Mouse (Mus musculus) ES-Bruce4 (cell line): ENCODE measurements around the gene Hs3st1. TPM values are rescaled to one million over a fixed set of nuclear protein-coding genes. Genes with fewer than 3 reads are reported as not detected.

Source experiments
- H3K27ac ChIP-seq: 2 replicates; pipeline ENCODE4 v1.5.1; 2012; ENCODE audit warnings: low read length, inconsistent platforms; ENCODE audit not compliant: insufficient read depth
- H3K27me3 ChIP-seq: 2 replicates; pipeline ENCODE4 v1.6.1; 2012; ENCODE audit warnings: mild to moderate bottlenecking, low read length, inconsistent platforms; ENCODE audit not compliant: control insufficient read depth, poor library complexity, insufficient read depth, severe bottlenecking
- H3K36me3 ChIP-seq: 2 replicates; pipeline ENCODE4 v1.6.1; 2012; ENCODE audit warnings: inconsistent platforms, mild to moderate bottlenecking, low read length, moderate library complexity; ENCODE audit not compliant: control insufficient read depth, poor library complexity, insufficient read depth, severe bottlenecking
- H3K4me1 ChIP-seq: one replicate; pipeline ENCODE4 v1.8.1; 2011; ENCODE audit warnings: low read length; ENCODE audit not compliant: control insufficient read depth, insufficient read depth
- H3K4me3 ChIP-seq: 2 replicates; pipeline ENCODE4 v1.5.1; 2011; ENCODE audit warnings: low read depth, mild to moderate bottlenecking, low read length
- H3K9ac ChIP-seq: 2 replicates; pipeline ENCODE4 v1.6.1; 2012; ENCODE audit warnings: low read depth, mild to moderate bottlenecking, inconsistent platforms; ENCODE audit not compliant: poor library complexity, severe bottlenecking
- H3K9me3 ChIP-seq: replicated peaks from 2 replicates; pipeline ENCODE4 v1.6.1; 2012; ENCODE audit warnings: mild to moderate bottlenecking, low read length, inconsistent platforms; ENCODE audit not compliant: control insufficient read depth, poor library complexity, insufficient read depth, severe bottlenecking
- CTCF ChIP-seq: IDR thresholded peaks from one replicate; pipeline ENCODE4 v1.8.1; 2011; ENCODE audit warnings: low read depth, low read length
- EP300 ChIP-seq: IDR thresholded peaks from 2 replicates; pipeline ENCODE4 v1.6.1; 2011; ENCODE audit warnings: low read depth, low read length; ENCODE audit not compliant: insufficient read depth
- POLR2A ChIP-seq: IDR thresholded peaks from one replicate; pipeline ENCODE4 v1.8.1; 2011; ENCODE audit warnings: low read length; ENCODE audit not compliant: insufficient read depth
- polyA plus RNA-seq: library from polyadenylated mRNA; stranded (reverse); fragments of >200 nt; gene quantifications from 2 replicates; pipeline ENCODE4 v1.2.4, GENCODE M21; 2011; ENCODE audit warnings: low read depth; ENCODE audit not compliant: missing spikeins, insufficient read depth, insufficient read length

Gene Hs3st1
- polyA plus RNA-seq, 1 experiment, result 1.2 TPM

GRCm38 (mm10) chr5:39733013-39733749 is 22.1 kb downstream of the Hs3st1 start:
- Histone ChIP-seq H3K4me3 (no peak overlapping the region), H3K4me1 (no peaks in the 10 kb centered on the region), H3K9ac (no peak overlapping the region), H3K9me3 (no peaks in the 10 kb centered on the region), H3K36me3 (no peaks in the 10 kb centered on the region), H3K27me3 (no peaks in the 10 kb centered on the region), H3K27ac (no peak overlapping the region)
- no peak for TF ChIP-seq EP300
- no peak for TF ChIP-seq POLR2A
- no peak for TF ChIP-seq CTCF

GRCm38 (mm10) chr5:39715694-39716550 is 39.4 kb downstream of the Hs3st1 start:
- Histone ChIP-seq H3K27me3 (0 out of 2 replicates have a peak, but pooled peaks cover 1% of the 10 kb centered on the region), H3K4me3 (no peak overlapping the region), H3K27ac (no peak overlapping the region), H3K36me3 (no peaks in the 10 kb centered on the region), H3K4me1 (no peaks in the 10 kb centered on the region), H3K9me3 (no peaks in the 10 kb centered on the region; the same call in 1 of the 2 replicates), H3K9ac (no peak overlapping the region)
- TF ChIP-seq POLR2A, result no peak
- TF ChIP-seq EP300, result no peak
- TF ChIP-seq CTCF, result no peak

- Histone ChIP-seq H3K9me3 (no peaks in the 10 kb centered on the region; the same call in 1 of the 2 replicates), H3K27me3 (0 out of 2 replicates have a peak, but pooled peaks cover 1% of the 10 kb centered on the region), H3K27ac (no peak overlapping the region), H3K4me1 (no peaks in the 10 kb centered on the region), H3K9ac (no peak overlapping the region), H3K36me3 (no peaks in the 10 kb centered on the region), H3K4me3 (no peak overlapping the region)
- TF ChIP-seq CTCF (no peak), POLR2A (no peak), EP300 (no peak)
These were observed 40.1 kb downstream of the Hs3st1 start for GRCm38 (mm10) chr5:39715193-39715592.

GRCm38 (mm10) chr5:39705539-39705938 is 49.7 kb downstream of the Hs3st1 start:
- TF ChIP-seq EP300 (no peak), POLR2A (no peak), CTCF (no peak)
- Histone ChIP-seq H3K27me3 (no peaks in the 10 kb centered on the region), H3K9ac (no peak overlapping the region), H3K36me3 (no peaks in the 10 kb centered on the region), H3K27ac (no peak overlapping the region), H3K9me3 (no peaks in the 10 kb centered on the region), H3K4me1 (no peaks in the 10 kb centered on the region), H3K4me3 (no peak overlapping the region)

GRCm38 (mm10) chr5:39660826-39661225 is 94.4 kb downstream of the Hs3st1 start:
- Histone ChIP-seq H3K36me3 (no peaks in the 10 kb centered on the region), H3K4me1 (no peaks in the 10 kb centered on the region), H3K9me3 (no peaks in the 10 kb centered on the region), H3K27ac (no peak overlapping the region), H3K9ac (no peak overlapping the region), H3K27me3 (no peaks in the 10 kb centered on the region), H3K4me3 (no peak overlapping the region)
- TF ChIP-seq CTCF (no peak), POLR2A (no peak), EP300 (no peak)

GRCm38 (mm10) chr5:39659417-39659816 is 95.9 kb downstream of the Hs3st1 start:
- Histone ChIP-seq H3K4me1 (no peaks in the 10 kb centered on the region), H3K27ac (no peak overlapping the region)
- TF ChIP-seq EP300 (no peak), POLR2A (no peak), CTCF (no peak)

More at GRCm38 (mm10) chr5:39659417-39659816, 95.9 kb downstream of the Hs3st1 start:
- Histone ChIP-seq H3K9ac (no peak overlapping the region), H3K4me3 (no peak overlapping the region), H3K27me3 (no peaks in the 10 kb centered on the region), H3K9me3 (no peaks in the 10 kb centered on the region), H3K36me3 (no peaks in the 10 kb centered on the region)
